ENCODE assay signal across 8 mouse cellular contexts in genomic region chr9:120569721-120570333, GRCm38 (mm10). TPM values are rescaled to one million over a fixed set of nuclear protein-coding genes. Genes with fewer than 3 reads are reported as not detected.
DNase-seq lines count a peak whose midpoint lies in the region; ATAC-seq and TF ChIP-seq lines count a peak whose summit lies in the region.

No protein-coding gene starts in this region.

- H3K4me2 ChIP-seq in forebrain, embryonic 14.5 days (ENCODE audit: low read length), result no peak overlapping the region
- H3K4me2 ChIP-seq in forebrain, embryonic 16.5 days (ENCODE audit: low read length), result no peak overlapping the region
- H3K4me2 ChIP-seq in midbrain, postnatal 0 days (ENCODE audit: low read depth, low read length, poor library complexity, severe bottlenecking), result no peak overlapping the region
- no peak overlapping the region for H3K4me2 ChIP-seq in midbrain, embryonic 13.5 days (replicated peaks)
- peak overlapping the region; percentile 76; the same call in 1 of the 2 replicates for H3K4me2 ChIP-seq in hindbrain, embryonic 14.5 days (replicated peaks)
- peak overlapping the region; percentile 96; the same call in 1 of the 2 replicates for H3K4me2 ChIP-seq in lung, embryonic 14.5 days

- no peaks in the 10 kb centered on the region for H3K9me3 ChIP-seq in forebrain, embryonic 14.5 days (replicated peaks; ENCODE audit: control insufficient read depth, low read length)
- H3K9me3 ChIP-seq in forebrain, embryonic 16.5 days (ENCODE audit: control insufficient read depth, low read length), result no peaks in the 10 kb centered on the region
- no peaks in the 10 kb centered on the region for H3K9me3 ChIP-seq in midbrain, postnatal 0 days (ENCODE audit: low read length)
- no peaks in the 10 kb centered on the region for H3K9me3 ChIP-seq in midbrain, embryonic 13.5 days
- H3K9me3 ChIP-seq in hindbrain, embryonic 14.5 days (ENCODE audit: control insufficient read depth, low read length), result no peaks in the 10 kb centered on the region
- no peaks in the 10 kb centered on the region for H3K9me3 ChIP-seq in lung, embryonic 14.5 days (ENCODE audit: low read depth, low read length)

- DNase-seq in forebrain, embryonic 14.5 days (ENCODE audit: low spot score), result peak; percentile 51
- peak; percentile 75 for DNase-seq in midbrain, postnatal 0 days (ENCODE audit: low spot score)
- peak; percentile 79 for DNase-seq in ZHBTc4 (ENCODE audit: low read depth, low spot score)
- DNase-seq in hindbrain, embryonic 14.5 days (ENCODE audit: low spot score), result peak; percentile 66
- peak; percentile 72 for DNase-seq in lung, embryonic 14.5 days

- peaks cover 10% of the 10 kb centered on the region for H3K4me1 ChIP-seq in forebrain, embryonic 14.5 days (ENCODE audit: control insufficient read depth, insufficient read depth, low read length)
- H3K4me1 ChIP-seq in forebrain, embryonic 16.5 days (replicated peaks; ENCODE audit: control insufficient read depth, insufficient read depth, low read length), result peaks cover 19% of the 10 kb centered on the region
- H3K4me1 ChIP-seq in midbrain, postnatal 0 days (ENCODE audit: insufficient read depth, low read length), result peaks cover 3% of the 10 kb centered on the region; the same call in 1 of the 2 replicates
- H3K4me1 ChIP-seq in midbrain, embryonic 13.5 days (replicated peaks), result peaks cover 23% of the 10 kb centered on the region
- peaks cover 12% of the 10 kb centered on the region for H3K4me1 ChIP-seq in hindbrain, embryonic 14.5 days (replicated peaks; ENCODE audit: control insufficient read depth, insufficient read depth, low read length)
- H3K4me1 ChIP-seq in lung, embryonic 14.5 days (ENCODE audit: insufficient read depth), result no peaks in the 10 kb centered on the region

- WGBS in forebrain, embryonic 14.5 days, result 59% methylated on average over 13 of the region's 13 CpGs
- WGBS in forebrain, embryonic 16.5 days, result 56% methylated on average over 13 of the region's 13 CpGs
- WGBS in midbrain, postnatal 0 days, result 59% methylated on average over 13 of the region's 13 CpGs
- WGBS in midbrain, embryonic 13.5 days, result 59% methylated on average over 13 of the region's 13 CpGs
- 63% methylated on average over 13 of the region's 13 CpGs for WGBS in hindbrain, embryonic 14.5 days
- 55% methylated on average over 13 of the region's 13 CpGs for WGBS in lung, embryonic 14.5 days

- no peak for ATAC-seq in forebrain, embryonic 14.5 days
- no peak for ATAC-seq in forebrain, embryonic 16.5 days
- no peak for ATAC-seq in midbrain, postnatal 0 days (ENCODE audit: low FRiP score)
- ATAC-seq in midbrain, embryonic 13.5 days, result no peak
- no peak for ATAC-seq in hindbrain, embryonic 14.5 days (ENCODE audit: low FRiP score)
- no peak for ATAC-seq in lung, embryonic 14.5 days (ENCODE audit: insufficient read depth)
- no peak for ATAC-seq in inflammation-experienced regulatory T-cells, adult 6 months

- H3K27ac ChIP-seq in forebrain, embryonic 14.5 days (ENCODE audit: low read depth, low read length), result no peak overlapping the region
- no peak overlapping the region for H3K27ac ChIP-seq in forebrain, embryonic 16.5 days (ENCODE audit: low read length)
- H3K27ac ChIP-seq in midbrain, postnatal 0 days (ENCODE audit: low read depth, low read length), result no peak overlapping the region
- H3K27ac ChIP-seq in midbrain, embryonic 13.5 days, result no peak overlapping the region
- no peak overlapping the region for H3K27ac ChIP-seq in hindbrain, embryonic 14.5 days
- H3K27ac ChIP-seq in lung, embryonic 14.5 days (ENCODE audit: low read depth), result no peak overlapping the region

- H3K9ac ChIP-seq in forebrain, embryonic 14.5 days (ENCODE audit: low read length), result no peak overlapping the region; the same call in 1 of the 2 replicates
- no peak overlapping the region for H3K9ac ChIP-seq in forebrain, embryonic 16.5 days (replicated peaks; ENCODE audit: low read depth, low read length)
- H3K9ac ChIP-seq in midbrain, postnatal 0 days (replicated peaks; ENCODE audit: low read length, poor library complexity, severe bottlenecking), result no peak overlapping the region
- H3K9ac ChIP-seq in midbrain, embryonic 13.5 days (replicated peaks), result no peak overlapping the region
- no peak overlapping the region for H3K9ac ChIP-seq in hindbrain, embryonic 14.5 days
- no peak overlapping the region for H3K9ac ChIP-seq in lung, embryonic 14.5 days

- H3K36me3 ChIP-seq in forebrain, embryonic 14.5 days (ENCODE audit: control insufficient read depth, insufficient read depth, low read length), result peaks cover 26% of the 10 kb centered on the region
- peaks cover 17% of the 10 kb centered on the region for H3K36me3 ChIP-seq in forebrain, embryonic 16.5 days (ENCODE audit: control insufficient read depth, insufficient read depth)
- peaks cover 18% of the 10 kb centered on the region for H3K36me3 ChIP-seq in midbrain, postnatal 0 days (ENCODE audit: insufficient read depth, low read length)
- peaks cover 24% of the 10 kb centered on the region for H3K36me3 ChIP-seq in midbrain, embryonic 13.5 days
- H3K36me3 ChIP-seq in hindbrain, embryonic 14.5 days (replicated peaks; ENCODE audit: control insufficient read depth, insufficient read depth), result peaks cover 26% of the 10 kb centered on the region
- peaks cover 27% of the 10 kb centered on the region for H3K36me3 ChIP-seq in lung, embryonic 14.5 days (ENCODE audit: insufficient read depth)

- peak; percentile 77 for TF ChIP-seq CTCF in midbrain, postnatal 0 days (IDR thresholded peaks at IDR 0.05)
- TF ChIP-seq CTCF in lung, embryonic 14.5 days (IDR thresholded peaks at IDR 0.05; ENCODE audit: low read depth), result peak; percentile 58

- H3K27me3 ChIP-seq in forebrain, embryonic 14.5 days (replicated peaks; ENCODE audit: control insufficient read depth, insufficient read depth, low read length), result no peaks in the 10 kb centered on the region
- no peaks in the 10 kb centered on the region for H3K27me3 ChIP-seq in forebrain, embryonic 16.5 days (replicated peaks; ENCODE audit: control insufficient read depth, insufficient read depth, low read length)
- H3K27me3 ChIP-seq in midbrain, postnatal 0 days (ENCODE audit: insufficient read depth, low read length), result peaks cover 2% of the 10 kb centered on the region; the same call in 1 of the 2 replicates
- H3K27me3 ChIP-seq in midbrain, embryonic 13.5 days, result 0 out of 2 replicates have a peak, but pooled peaks cover 5% of the 10 kb centered on the region
- H3K27me3 ChIP-seq in hindbrain, embryonic 14.5 days (ENCODE audit: control insufficient read depth, insufficient read depth, low read length), result no peaks in the 10 kb centered on the region
- no peaks in the 10 kb centered on the region for H3K27me3 ChIP-seq in lung, embryonic 14.5 days (ENCODE audit: insufficient read depth, low read length)

- no peak overlapping the region for H3K4me3 ChIP-seq in forebrain, embryonic 14.5 days (ENCODE audit: low read depth, low read length)
- no peak overlapping the region for H3K4me3 ChIP-seq in forebrain, embryonic 16.5 days (replicated peaks; ENCODE audit: low read length)
- H3K4me3 ChIP-seq in midbrain, postnatal 0 days (ENCODE audit: low read depth, low read length), result no peak overlapping the region
- no peak overlapping the region for H3K4me3 ChIP-seq in midbrain, embryonic 13.5 days (replicated peaks)
- no peak overlapping the region for H3K4me3 ChIP-seq in hindbrain, embryonic 14.5 days (replicated peaks; ENCODE audit: low read length)
- 0 out of 2 replicates have a peak overlapping the region, but pooled peaks have one; percentile 87 for H3K4me3 ChIP-seq in lung, embryonic 14.5 days (ENCODE audit: low read depth, low read length)

RNA-seq across cellular contexts. Expression of gene Rpl14, which starts 1.4 kb away (rescaled TPM):
- 510 and 595 TPM in 2 replicates for polyA plus RNA-seq in forebrain, embryonic 14.5 days (2014; fragmentation: Nextera tagmentation; extraction: Ambion mirVana)
- polyA plus RNA-seq in forebrain, embryonic 16.5 days (2015; fragmentation: Nextera tagmentation; extraction: Ambion mirVana), result 400 and 407 TPM in 2 replicates
- total RNA-seq in midbrain, postnatal 0 days (2014; rRNA removed), result 261 and 287 TPM in 2 replicates
- polyA plus RNA-seq in midbrain, postnatal 0 days (2015; fragmentation: Nextera tagmentation; extraction: Ambion mirVana), result 445 and 474 TPM in 2 replicates
- polyA plus RNA-seq in midbrain, embryonic 13.5 days (2015; fragmentation: Nextera tagmentation; extraction: Ambion mirVana), result 474 and 477 TPM in 2 replicates
- polyA plus RNA-seq in hindbrain, embryonic 14.5 days (2014; fragmentation: Nextera tagmentation; extraction: Ambion mirVana), result 478 and 522 TPM in 2 replicates
- 1,001 and 1,027 TPM in 2 replicates for polyA plus RNA-seq in lung, embryonic 14.5 days (2014; fragmentation: Nextera tagmentation; extraction: Ambion mirVana)
- polyA plus RNA-seq in inflammation-experienced regulatory T-cells, adult 6 months (2017; shearing (Covaris generic)), result 1,000 to 10,000 TPM; 1,512 to 2,767 (median 2,161) TPM

RNA-seq across cellular contexts. Expression of gene Entpd3, which starts 30.2 kb away (rescaled TPM):
- polyA plus RNA-seq in forebrain, embryonic 14.5 days (2014; fragmentation: Nextera tagmentation; extraction: Ambion mirVana), result 1.1 and 1.5 TPM in 2 replicates
- polyA plus RNA-seq in forebrain, embryonic 16.5 days (2015; fragmentation: Nextera tagmentation; extraction: Ambion mirVana), result 2.3 and 2.6 TPM in 2 replicates
- total RNA-seq in midbrain, postnatal 0 days (2014; rRNA removed), result 6.9 and 9.0 TPM in 2 replicates
- 4.7 and 5.2 TPM in 2 replicates for polyA plus RNA-seq in midbrain, postnatal 0 days (2015; fragmentation: Nextera tagmentation; extraction: Ambion mirVana)
- polyA plus RNA-seq in midbrain, embryonic 13.5 days (2015; fragmentation: Nextera tagmentation; extraction: Ambion mirVana), result 1.1 and 1.2 TPM in 2 replicates
- polyA plus RNA-seq in hindbrain, embryonic 14.5 days (2014; fragmentation: Nextera tagmentation; extraction: Ambion mirVana), result 4.3 and 4.4 TPM in 2 replicates
- 14.9 TPM in 2 replicates for polyA plus RNA-seq in lung, embryonic 14.5 days (2014; fragmentation: Nextera tagmentation; extraction: Ambion mirVana)
- polyA plus RNA-seq in inflammation-experienced regulatory T-cells, adult 6 months (2017; shearing (Covaris generic)), result under 1 TPM in 1 of 3 experiments, not detected in 2; 0.16 TPM

Comparison
In these comparisons a context has a peak if more than half of its experiments do, and no peak if none do; other contexts are left out.
1. H3K4me2 ChIP-seq: peak in hindbrain, embryonic 14.5 days (single experiment) and lung, embryonic 14.5 days (single experiment); none in forebrain, embryonic 14.5 days (single experiment), forebrain, embryonic 16.5 days (single experiment), midbrain, postnatal 0 days (single experiment) and midbrain, embryonic 13.5 days (single experiment).
2. Peak in every context shown above with its lines, with median percentiles within 50 percentile points of each other: DNase-seq.